Mouse (Mus musculus): ENCODE results near the gene Qrich2. TPM values are rescaled to one million over a fixed set of nuclear protein-coding genes. Genes with fewer than 3 reads are reported as not detected.
"Not testable (repeated sequence)": the region's sequence is repeated elsewhere in the genome, so short reads cannot be mapped to it uniquely, and the experiment has no call there.

Gene Qrich2
- polyA plus RNA-seq, 1 experiment from 2014 or later = not detected

- no peaks in the 10 kb centered on the region for H3K9me3 ChIP-seq
- H3K27ac ChIP-seq (replicated peaks) = peak overlapping the region; percentile 38
- H3K4me1 ChIP-seq = peaks cover 17% of the 10 kb centered on the region
- no peak overlapping the region for H3K4me2 ChIP-seq
- WGBS = 9% methylated on average over 2 of the region's 2 CpGs
- H3K9ac ChIP-seq = peak overlapping the region; percentile 15; the same call in 1 of the 2 replicates
- H3K27me3 ChIP-seq (replicated peaks) = peaks cover 4% of the 10 kb centered on the region; the same call in 1 of the 2 replicates
- ATAC-seq (ENCODE audit: extremely low read depth, insufficient number of reproducible peaks, low FRiP score, low TSS enrichment) = no peak
- H3K36me3 ChIP-seq = no peaks in the 10 kb centered on the region
- no peak overlapping the region for H3K4me3 ChIP-seq
Observed at GRCm38 (mm10) chr11:116418194-116418840, 47.7 kb downstream of the Qrich2 start.

- 77% methylated on average over 5 of the region's 5 CpGs for WGBS
- no peaks in the 10 kb centered on the region for H3K9me3 ChIP-seq
- no peak for ATAC-seq (ENCODE audit: extremely low read depth, insufficient number of reproducible peaks, low FRiP score, low TSS enrichment)
- no peaks in the 10 kb centered on the region for H3K36me3 ChIP-seq
- H3K4me3 ChIP-seq = no peak overlapping the region
- no peak overlapping the region for H3K4me2 ChIP-seq
- peaks cover 23% of the 10 kb centered on the region for H3K4me1 ChIP-seq
- H3K27ac ChIP-seq (replicated peaks) = no peak overlapping the region
- no peak overlapping the region for H3K9ac ChIP-seq
- H3K27me3 ChIP-seq (replicated peaks) = peaks cover 4% of the 10 kb centered on the region; the same call in 1 of the 2 replicates
Observed at GRCm38 (mm10) chr11:116417054-116417453, 49.0 kb downstream of the Qrich2 start.

- H3K27ac ChIP-seq (replicated peaks) = peak overlapping the region; percentile 26
- ATAC-seq (ENCODE audit: extremely low read depth, insufficient number of reproducible peaks, low FRiP score, low TSS enrichment) = no peak
- WGBS = 51% methylated on average over 6 of the region's 6 CpGs
Observed at GRCm38 (mm10) chr11:116416196-116416943, 49.7 kb downstream of the Qrich2 start.

GRCm38 (mm10) chr11:116413631-116414022, 52.4 kb downstream of the Qrich2 start:
- Histone ChIP-seq H3K27me3 (replicated peaks) (peaks cover 11% of the 10 kb centered on the region; the same call in 1 of the 2 replicates), H3K4me1 (peaks cover 30% of the 10 kb centered on the region), H3K36me3 (no peaks in the 10 kb centered on the region), H3K4me2 (peak overlapping the region; percentile 95), H3K9me3 (no peaks in the 10 kb centered on the region), H3K27ac (replicated peaks) (no peak overlapping the region), H3K4me3 (peak overlapping the region; percentile 79; the same call in 1 of the 2 replicates), H3K9ac (peak overlapping the region; percentile 93; the same call in 1 of the 2 replicates)
- ATAC-seq (ENCODE audit: extremely low read depth, insufficient number of reproducible peaks, low FRiP score, low TSS enrichment) = no peak
- WGBS = 63% methylated on average over 4 of the region's 4 CpGs

More at GRCm38 (mm10) chr11:116416196-116416943, 49.7 kb downstream of the Qrich2 start:
- H3K9me3 ChIP-seq = no peaks in the 10 kb centered on the region
- peak overlapping the region; percentile 21; the same call in 1 of the 2 replicates for H3K9ac ChIP-seq
- no peak overlapping the region for H3K4me3 ChIP-seq
- no peaks in the 10 kb centered on the region for H3K36me3 ChIP-seq
- H3K27me3 ChIP-seq (replicated peaks) = peaks cover 10% of the 10 kb centered on the region; the same call in 1 of the 2 replicates
- peaks cover 29% of the 10 kb centered on the region for H3K4me1 ChIP-seq
- no peak overlapping the region for H3K4me2 ChIP-seq

GRCm38 (mm10) chr11:116412904-116413630, 53.0 kb downstream of the Qrich2 start, which contains the start of gene Rnf157:
Gene Rnf157 (minus strand): TSS chr11:116413032.
- Histone ChIP-seq H3K9me3 (no peaks in the 10 kb centered on the region), H3K36me3 (no peaks in the 10 kb centered on the region), H3K9ac (peak within 1 kb of the TSS; percentile 93), H3K27me3 (replicated peaks) (peaks cover 11% of the 10 kb centered on the region; the same call in 1 of the 2 replicates), H3K4me3 (peak within 1 kb of the TSS; percentile 79), H3K4me1 (peaks cover 25% of the 10 kb centered on the region), H3K27ac (replicated peaks) (peak within 1 kb of the TSS; percentile 45), H3K4me2 (peak within 1 kb of the TSS; percentile 95)
- 2% methylated on average over 77 of the region's 82 CpGs for WGBS
- ATAC-seq (ENCODE audit: extremely low read depth, insufficient number of reproducible peaks, low FRiP score, low TSS enrichment) = peak; percentile 90

GRCm38 (mm10) chr11:116412028-116412827, 53.8 kb downstream of the Qrich2 start:
- peak overlapping the region; percentile 95 for H3K4me2 ChIP-seq
- under 1% methylated on average over 72 of the region's 76 CpGs for WGBS
- no peaks in the 10 kb centered on the region for H3K36me3 ChIP-seq
- peaks cover 11% of the 10 kb centered on the region; the same call in 1 of the 2 replicates for H3K27me3 ChIP-seq (replicated peaks)
- peak overlapping the region; percentile 32; the same call in 1 of the 2 replicates for H3K27ac ChIP-seq (replicated peaks)
- H3K4me3 ChIP-seq = peak overlapping the region; percentile 79
- peak; percentile 9; the same call in 1 of the 2 replicates for ATAC-seq (ENCODE audit: extremely low read depth, insufficient number of reproducible peaks, low FRiP score, low TSS enrichment)
- peak overlapping the region; percentile 93 for H3K9ac ChIP-seq
- no peaks in the 10 kb centered on the region for H3K9me3 ChIP-seq
- peaks cover 25% of the 10 kb centered on the region for H3K4me1 ChIP-seq

- 0 out of 2 replicates have a peak, but pooled peaks cover under 1% of the 10 kb centered on the region for H3K36me3 ChIP-seq
- peaks cover 24% of the 10 kb centered on the region for H3K4me1 ChIP-seq
- H3K4me2 ChIP-seq = peak overlapping the region; percentile 95
- peaks cover 11% of the 10 kb centered on the region; the same call in 1 of the 2 replicates for H3K27me3 ChIP-seq (replicated peaks)
- ATAC-seq (ENCODE audit: extremely low read depth, insufficient number of reproducible peaks, low FRiP score, low TSS enrichment) = no peak
- peak overlapping the region; percentile 93 for H3K9ac ChIP-seq
- WGBS = 22% methylated on average over 6 of the region's 6 CpGs
- H3K9me3 ChIP-seq = no peaks in the 10 kb centered on the region
- H3K27ac ChIP-seq (replicated peaks) = no peak overlapping the region
- peak overlapping the region; percentile 79 for H3K4me3 ChIP-seq
Observed at GRCm38 (mm10) chr11:116411582-116411981, 54.5 kb downstream of the Qrich2 start.

- peaks cover 18% of the 10 kb centered on the region for H3K4me1 ChIP-seq
- 83% methylated on average over 4 of the region's 4 CpGs for whole genome bisulfite sequencing
- not testable (repeated sequence) for H3K9me3 ChIP-seq; ATAC-seq (ENCODE audit: extremely low read depth, insufficient number of reproducible peaks, low FRiP score, low TSS enrichment); H3K4me2 ChIP-seq; H3K27ac ChIP-seq (replicated peaks); H3K36me3 ChIP-seq; H3K4me3 ChIP-seq; H3K9ac ChIP-seq
- H3K27me3 ChIP-seq (replicated peaks) = peaks cover 11% of the 10 kb centered on the region; the same call in 1 of the 2 replicates
Observed at GRCm38 (mm10) chr11:116410415-116410814, 55.6 kb downstream of the Qrich2 start.

GRCm38 (mm10) chr11:116409008-116409407, 57.0 kb downstream of the Qrich2 start:
- 75% methylated on average over 3 of the region's 3 CpGs for WGBS
- no peak overlapping the region for H3K9ac ChIP-seq
- H3K4me1 ChIP-seq = peaks cover 18% of the 10 kb centered on the region
- no peak overlapping the region for H3K4me2 ChIP-seq
- H3K9me3 ChIP-seq = no peaks in the 10 kb centered on the region
- ATAC-seq (ENCODE audit: extremely low read depth, insufficient number of reproducible peaks, low FRiP score, low TSS enrichment) = no peak
- H3K27ac ChIP-seq (replicated peaks) = no peak overlapping the region
- H3K4me3 ChIP-seq = no peak overlapping the region
- peaks cover 8% of the 10 kb centered on the region for H3K36me3 ChIP-seq
- H3K27me3 ChIP-seq (replicated peaks) = peaks cover 7% of the 10 kb centered on the region; the same call in 1 of the 2 replicates

- ATAC-seq (ENCODE audit: extremely low read depth, insufficient number of reproducible peaks, low FRiP score, low TSS enrichment) = no peak
- peaks cover 2% of the 10 kb centered on the region; the same call in 1 of the 2 replicates for H3K4me1 ChIP-seq
Observed at GRCm38 (mm10) chr11:116406231-116406728, 59.8 kb downstream of the Qrich2 start.

More at GRCm38 (mm10) chr11:116406231-116406728, 59.8 kb downstream of the Qrich2 start:
- Histone ChIP-seq H3K9ac (no peak overlapping the region), H3K9me3 (no peaks in the 10 kb centered on the region), H3K4me3 (no peak overlapping the region), H3K27ac (replicated peaks) (no peak overlapping the region), H3K36me3 (peaks cover 21% of the 10 kb centered on the region), H3K27me3 (replicated peaks) (no peaks in the 10 kb centered on the region; the same call in 1 of the 2 replicates), H3K4me2 (no peak overlapping the region)
- WGBS = 86% methylated on average over 16 of the region's 16 CpGs
